Mouse (Mus musculus): Measurements from ENCODE around the gene Camk1d.

DNA sequence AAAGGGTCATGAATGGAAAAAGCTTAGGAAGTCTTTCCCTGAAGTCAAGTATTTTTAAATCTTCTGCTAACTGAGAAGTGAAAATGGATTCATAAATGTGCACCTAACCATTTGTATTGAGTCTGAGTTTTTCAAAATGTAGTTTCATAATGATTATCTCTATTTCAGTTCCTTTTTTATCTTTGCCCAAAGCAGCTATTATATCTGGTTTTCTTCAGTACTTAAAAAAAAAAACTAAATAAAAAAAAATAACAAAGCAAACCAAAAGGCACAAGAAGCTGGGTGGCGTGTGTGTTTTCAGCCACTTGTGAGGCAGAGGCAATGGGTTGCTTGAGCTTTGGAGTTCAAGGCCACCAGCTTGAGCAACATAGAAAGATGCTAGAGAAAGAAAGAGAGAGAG lies 26.6 kb upstream of the Camk1d start:
- TF ChIP-seq CTCF (IDR thresholded peaks at IDR 0.05; ENCODE audit: low read depth) = no peak
- TF ChIP-seq EP300 (IDR thresholded peaks at IDR 0.05; ENCODE audit: low read depth) = no peak
